Mouse (Mus musculus) embryo, embryonic 10.5 days (tissue): ENCODE measurements around the gene Zswim1.
"Not testable (repeated sequence)": the region's sequence is repeated elsewhere in the genome, so short reads cannot be mapped to it uniquely, and the experiment has no call there.

ENCODE experiments used
- DNase-seq: peaks from one replicate; pipeline ENCODE4 v3.0.0-alpha.2; 2015; ENCODE audit warnings: low spot score

The Zswim1 gene

GRCm38 (mm10) chr2:164866741-164867551 is 44.5 kb downstream of the Zswim1 start:
- DNase-seq: no peak

- DNase-seq: no peak
Observed at GRCm38 (mm10) chr2:164867566-164867965, 45.1 kb downstream of the Zswim1 start.

- no peak for DNase-seq
Observed at GRCm38 (mm10) chr2:164868491-164868890, 46.0 kb downstream of the Zswim1 start.

- DNase-seq: no peak
Observed at GRCm38 (mm10) chr2:164871602-164872303, 49.3 kb downstream of the Zswim1 start.

GRCm38 (mm10) chr2:164873621-164874020 is 51.1 kb downstream of the Zswim1 start:
- DNase-seq: no peak

GRCm38 (mm10) chr2:164874239-164874769 is 51.8 kb downstream of the Zswim1 start:
- no peak for DNase-seq

GRCm38 (mm10) chr2:164875648-164876047 is 53.2 kb downstream of the Zswim1 start:
- DNase-seq: not testable (repeated sequence)
